Mouse (Mus musculus): ENCODE results near the gene Klk15.

Gene Klk15

DNA sequence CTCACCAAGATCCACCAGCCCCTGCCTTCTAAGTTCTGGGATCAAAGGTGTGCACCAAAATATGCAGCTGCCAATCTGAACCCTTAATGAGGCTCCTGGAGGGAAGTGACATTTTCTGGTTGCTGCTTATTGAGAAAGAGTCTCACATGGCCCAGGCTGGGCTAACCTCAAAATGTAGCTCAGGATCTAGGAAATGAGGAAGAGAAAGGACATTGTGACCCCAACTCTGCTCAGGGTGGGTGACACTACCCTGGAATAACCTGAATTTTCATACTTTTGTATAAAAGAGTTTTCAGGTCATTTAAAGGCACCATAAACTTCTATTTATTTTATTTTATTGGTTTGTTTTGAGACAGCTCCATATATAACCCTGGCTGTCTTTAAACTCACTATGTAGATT lies 52.1 kb downstream of the Klk15 start:
- DNase-seq (ENCODE audit: low read depth), result no peak

All from c-Kit-positive CD71-positive TER-119-negative erythroid progenitor cells, embryonic 14.5 days (primary cell).